ENCODE assay signal across 11 mouse cellular contexts in the genomic region with DNA sequence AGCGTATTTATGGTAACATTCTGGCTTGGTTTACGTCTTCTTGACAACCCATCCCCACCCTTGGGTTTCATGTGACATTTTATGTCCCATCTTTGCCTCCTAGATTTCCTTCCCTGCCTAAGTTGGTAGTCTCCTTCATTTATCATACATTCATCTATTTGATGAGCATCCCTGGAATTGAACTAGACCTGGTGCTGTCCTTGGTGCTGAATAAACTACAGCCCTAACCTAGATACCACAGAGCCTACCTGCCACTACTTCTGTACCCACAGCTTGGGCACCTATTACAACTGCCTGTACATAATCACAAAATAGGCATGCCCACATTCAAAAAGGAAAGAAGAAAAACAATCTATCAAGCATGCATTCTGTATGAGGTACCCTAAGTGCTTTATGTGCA.
DNase-seq lines count a peak whose midpoint lies in the region; ATAC-seq and TF ChIP-seq lines count a peak whose summit lies in the region.
"Had no signal": no experiment of that assay in that cellular context is flagged by ENCODE, and none has a peak within 500 bp of the region (broad histone marks: within the 10 kb centered on the region; RNA-seq: fewer than 3 reads in every experiment).

No protein-coding gene starts in this region.

- 81% methylated on average over 2 of the region's 2 CpGs for WGBS in limb, embryonic 14.5 days

- H3K4me3 ChIP-seq in limb, embryonic 14.5 days (replicated peaks; ENCODE audit: low read length): no peak overlapping the region
- H3K4me3 ChIP-seq: embryonic facial prominence, embryonic 13.5 days had no signal

- no peaks in the 10 kb centered on the region for H3K4me1 ChIP-seq in limb, embryonic 14.5 days (ENCODE audit: control insufficient read depth, insufficient read depth, low read length)
- H3K4me1 ChIP-seq: embryonic facial prominence, embryonic 13.5 days had no signal

- no peaks in the 10 kb centered on the region for H3K9me3 ChIP-seq in limb, embryonic 14.5 days (ENCODE audit: control insufficient read depth, low read length)
- H3K9me3 ChIP-seq: embryonic facial prominence, embryonic 13.5 days had no signal

- H3K27me3 ChIP-seq in limb, embryonic 14.5 days (ENCODE audit: control insufficient read depth, insufficient read depth, low read length): no peaks in the 10 kb centered on the region
- H3K27me3 ChIP-seq: embryonic facial prominence, embryonic 13.5 days had no signal

- peak; percentile 5 for DNase-seq in adrenal gland, adult 2 months
- DNase-seq in adrenal gland, postnatal 25 days: no peak
- peak; percentile 1 to 30 for DNase-seq in kidney, postnatal 36 days
- DNase-seq in kidney, adult 11 months: no peak
- DNase-seq in c-Kit-positive CD71-positive TER-119-negative erythroid progenitor cells, embryonic 14.5 days (ENCODE audit: low read depth): peak; percentile 11
- peak; percentile 59 for DNase-seq in limb, embryonic 14.5 days (ENCODE audit: low spot score)
- DNase-seq in layer of hippocampus, postnatal 10 days (ENCODE audit: low spot score in 2 of 2): no peak
- no peak for DNase-seq in left cerebral cortex, adult 11 months (ENCODE audit: low spot score)
- DNase-seq: liver, postnatal 0 days; right cerebral cortex, postnatal 25 days had no signal

- H3K36me3 ChIP-seq in limb, embryonic 14.5 days (ENCODE audit: control insufficient read depth, insufficient read depth, low read length): no peaks in the 10 kb centered on the region
- H3K36me3 ChIP-seq: embryonic facial prominence, embryonic 13.5 days had no signal

- H3K27ac ChIP-seq in limb, embryonic 14.5 days (replicated peaks; ENCODE audit: low read depth, low read length): no peak overlapping the region
- H3K27ac ChIP-seq: embryonic facial prominence, embryonic 13.5 days had no signal

- no peak for TF ChIP-seq POLR2A in limb, embryonic 14.5 days (IDR thresholded peaks at IDR 0.05; ENCODE audit: borderline replicate concordance, extremely low read depth, insufficient read depth, insufficient read length)

- no peak overlapping the region for H3K4me2 ChIP-seq in limb, embryonic 14.5 days (replicated peaks; ENCODE audit: low read depth, low read length, severe bottlenecking)
- H3K4me2 ChIP-seq: embryonic facial prominence, embryonic 13.5 days had no signal

- no peak overlapping the region for H3K9ac ChIP-seq in limb, embryonic 14.5 days (ENCODE audit: low read depth, low read length, severe bottlenecking)
- H3K9ac ChIP-seq: embryonic facial prominence, embryonic 13.5 days; liver, postnatal 0 days had no signal

- ATAC-seq in limb, embryonic 14.5 days (ENCODE audit: low FRiP score, low read depth): no peak
- ATAC-seq: liver, postnatal 0 days had no signal

Comparison
In these comparisons a context has a peak if more than half of its experiments do, and no peak if none do; other contexts are left out.
1. DNase-seq: peak in adrenal gland, adult 2 months (single experiment), kidney, postnatal 36 days (2 of 2), c-Kit-positive CD71-positive TER-119-negative erythroid progenitor cells, embryonic 14.5 days (single experiment) and limb, embryonic 14.5 days (single experiment); none in adrenal gland, postnatal 25 days (single experiment), kidney, adult 11 months (single experiment), layer of hippocampus, postnatal 10 days (0 of 2) and left cerebral cortex, adult 11 months (single experiment).